Mouse (Mus musculus) CH12.LX (cell line): ENCODE results near the gene Slamf6. TPM values are rescaled to one million over a fixed set of nuclear protein-coding genes. Genes with fewer than 3 reads are reported as not detected.
"Not testable (repeated sequence)": the region's sequence is repeated elsewhere in the genome, so short reads cannot be mapped to it uniquely, and the experiment has no call there.

Experiments
- DNase-seq: peaks from one replicate; pipeline ENCODE4 v3.0.0-alpha.2; 2013; ENCODE audit errors: extremely low read depth
- H3K27ac ChIP-seq: 2 replicates; pipeline ENCODE4 v1.5.1; 2012; ENCODE audit warnings: low read depth, mild to moderate bottlenecking, control low read depth, moderate library complexity; ENCODE audit not compliant: insufficient read depth
- H3K27me3 ChIP-seq: replicated peaks from 2 replicates; pipeline ENCODE3; 2012; ENCODE audit warnings: inconsistent platforms
- H3K36me3 ChIP-seq, 2 experiments: replicated peaks in 1 of 2; 2 replicates each; pipeline versions ENCODE3 to v1.6.1; 2012; ENCODE audit warnings: inconsistent platforms in 1 of 2, low read length in 1 of 2, mild to moderate bottlenecking in 1 of 2, mixed read lengths in 1 of 2, moderate library complexity in 1 of 2; ENCODE audit not compliant: control insufficient read depth in 1 of 2, insufficient read depth in 1 of 2
- H3K4me1 ChIP-seq, 2 experiments: 2 replicates each; pipeline ENCODE4 v1.6.1; 2012; ENCODE audit warnings: inconsistent platforms in 1 of 2, moderate library complexity in 1 of 2; ENCODE audit not compliant: insufficient read depth in 2 of 2, control insufficient read depth in 1 of 2
- H3K4me2 ChIP-seq: 2 replicates; pipeline ENCODE4 v1.6.1; 2012; ENCODE audit warnings: low read depth, mild to moderate bottlenecking, control low read depth; ENCODE audit not compliant: poor library complexity, insufficient read depth, severe bottlenecking
- H3K4me3 ChIP-seq, 3 experiments: fragments of 150-350 bp in 1 of 3; sonication (generic) in 1 of 3; replicated peaks in 1 of 3; 2 replicates each; pipeline versions ENCODE3 to v1.5.1; 2011 to 2012; ENCODE audit warnings: low read depth in 2 of 3, low read length in 2 of 3, mild to moderate bottlenecking in 2 of 3, moderate library complexity in 2 of 3, control low read depth in 1 of 3, improper control_type of control experiment in 1 of 3, inconsistent platforms in 1 of 3, mixed read lengths in 1 of 3; ENCODE audit not compliant: poor library complexity in 1 of 3
- H3K79me2 ChIP-seq: replicated peaks from 2 replicates; pipeline ENCODE4 v1.6.1; 2012; ENCODE audit warnings: mild to moderate bottlenecking, moderate library complexity; ENCODE audit not compliant: control insufficient read depth, poor library complexity, insufficient read depth, severe bottlenecking; ENCODE audit errors: extremely low read depth
- H3K9ac ChIP-seq: 2 replicates; pipeline ENCODE4 v1.6.1; 2012; ENCODE audit warnings: low read depth, mild to moderate bottlenecking, control low read depth, moderate library complexity; ENCODE audit not compliant: insufficient read depth
- H3K9me3 ChIP-seq: replicated peaks from 2 replicates; pipeline ENCODE3; 2012; ENCODE audit warnings: low read length, inconsistent platforms, mixed read lengths
- BHLHE40 ChIP-seq: IDR thresholded peaks from 2 replicates; pipeline ENCODE4 v1.6.1; 2011; ENCODE audit warnings: mild to moderate bottlenecking, low read depth, low read length, improper control_type of control experiment
- CHD1 ChIP-seq: IDR thresholded peaks from 2 replicates; pipeline ENCODE4 v1.6.1; 2012; ENCODE audit warnings: low read depth, low read length, improper control_type of control experiment, inconsistent platforms
- CHD2 ChIP-seq: IDR thresholded peaks from 2 replicates; pipeline ENCODE4 v1.6.1; 2011; ENCODE audit warnings: low read length, improper control_type of control experiment
- E2F4 ChIP-seq: IDR thresholded peaks from 2 replicates; pipeline ENCODE4 v1.6.1; 2011; ENCODE audit warnings: low read depth, low read length, improper control_type of control experiment; ENCODE audit not compliant: insufficient replicate concordance
- ELF1 ChIP-seq: IDR thresholded peaks from 2 replicates; pipeline ENCODE4 v1.6.1; 2014; ENCODE audit warnings: low read depth, mild to moderate bottlenecking, inconsistent platforms, low read length, improper control_type of control experiment
- ETS1 ChIP-seq: conservative IDR thresholded peaks from 2 replicates; pipeline ENCODE4 v1.6.1; 2012; ENCODE audit warnings: low read depth, mild to moderate bottlenecking, inconsistent platforms, low read length, improper control_type of control experiment, moderate library complexity
- HCFC1 ChIP-seq: IDR thresholded peaks from 2 replicates; pipeline ENCODE4 v1.6.1; 2012; ENCODE audit warnings: low read depth, mild to moderate bottlenecking, inconsistent platforms, low read length, improper control_type of control experiment
- JUN ChIP-seq: IDR thresholded peaks from 2 replicates; pipeline ENCODE4 v1.6.1; 2011; ENCODE audit warnings: low read depth, mild to moderate bottlenecking, low read length, improper control_type of control experiment, moderate library complexity; ENCODE audit not compliant: insufficient read depth
- JUND ChIP-seq: conservative IDR thresholded peaks from 2 replicates; pipeline ENCODE4 v1.6.1; 2011; ENCODE audit warnings: low read depth, low read length, improper control_type of control experiment
- KAT2A ChIP-seq: IDR thresholded peaks from 2 replicates; pipeline ENCODE4 v1.6.1; 2012; ENCODE audit warnings: low read length, improper control_type of control experiment, inconsistent platforms; ENCODE audit not compliant: insufficient replicate concordance
- MAX ChIP-seq: IDR thresholded peaks from 2 replicates; pipeline ENCODE4 v1.6.1; 2011; ENCODE audit warnings: low read length, improper control_type of control experiment
- MAZ ChIP-seq: IDR thresholded peaks from 2 replicates; pipeline ENCODE4 v1.6.1; 2012; ENCODE audit warnings: low read depth, mild to moderate bottlenecking, inconsistent platforms, low read length, improper control_type of control experiment, moderate library complexity
- MEF2A ChIP-seq: IDR thresholded peaks from 2 replicates; pipeline ENCODE4 v1.6.1; 2014; ENCODE audit warnings: low read depth, mild to moderate bottlenecking, inconsistent platforms, low read length, improper control_type of control experiment, borderline replicate concordance
- MXI1 ChIP-seq: IDR thresholded peaks from 2 replicates; pipeline ENCODE4 v1.6.1; 2011; ENCODE audit warnings: mild to moderate bottlenecking, low read depth, low read length, improper control_type of control experiment
- NELFE ChIP-seq: IDR thresholded peaks from 2 replicates; pipeline ENCODE4 v1.6.1; 2011; ENCODE audit warnings: low read depth, low read length, improper control_type of control experiment
- NRF1 ChIP-seq: IDR thresholded peaks from 2 replicates; pipeline ENCODE4 v1.6.1; 2014; ENCODE audit warnings: low read depth, mild to moderate bottlenecking, inconsistent platforms, low read length, improper control_type of control experiment, moderate library complexity
- RCOR1 ChIP-seq: conservative IDR thresholded peaks from 2 replicates; pipeline ENCODE4 v1.6.1; 2012; ENCODE audit warnings: low read depth, mild to moderate bottlenecking, inconsistent platforms, low read length, improper control_type of control experiment
- SMC3 ChIP-seq: IDR thresholded peaks from 2 replicates; pipeline ENCODE4 v1.6.1; 2011; ENCODE audit warnings: low read depth, low read length, improper control_type of control experiment
- TCF12 ChIP-seq: IDR thresholded peaks from 2 replicates; pipeline ENCODE4 v1.6.1; 2014; ENCODE audit warnings: low read depth, mild to moderate bottlenecking, inconsistent platforms, low read length, improper control_type of control experiment
- USF1 ChIP-seq: IDR thresholded peaks from 2 replicates; pipeline ENCODE4 v1.6.1; 2014; ENCODE audit warnings: low read depth, mild to moderate bottlenecking, inconsistent platforms, low read length, improper control_type of control experiment
- USF2 ChIP-seq: conservative IDR thresholded peaks from 2 replicates; pipeline ENCODE4 v1.6.1; 2011; ENCODE audit warnings: low read depth, low read length, improper control_type of control experiment
- ZKSCAN1 ChIP-seq: IDR thresholded peaks from 2 replicates; pipeline ENCODE4 v1.6.1; 2012; ENCODE audit warnings: low read depth, inconsistent platforms, low read length, improper control_type of control experiment, borderline replicate concordance
- ZNF384 ChIP-seq: IDR thresholded peaks from 2 replicates; pipeline ENCODE4 v1.6.1; 2012; ENCODE audit warnings: low read depth, low read length, improper control_type of control experiment, inconsistent platforms
- dilution Hi-C: fragments of 300-500 bp; cut with MboI; formaldehyde crosslinking; loops from 2 replicates; pipeline ENCODE4 v1.14.3; 2020; ENCODE audit warnings: low sequenced_read_pairs; ENCODE audit not compliant: extremely low pct_unique_long_range_greater_than_20kb, extremely low pct_ligation_motif_present
- in situ Hi-C: fragments of 300-500 bp; cut with MboI; formaldehyde crosslinking; loops from 3 replicates; pipeline ENCODE4 v1.14.3; 2019; ENCODE audit warnings: low sequenced_read_pairs, low pct_ligation_motif_present, low pct_unique_long_range_greater_than_20kb, mixed read lengths
- polyA plus RNA-seq: library from polyadenylated mRNA; unstranded; fragments of >175 nt; gene quantifications from 2 replicates; pipeline ENCODE4 v1.2.1, GENCODE M21; 2012; ENCODE audit warnings: low read depth; ENCODE audit not compliant: insufficient read length
- total RNA-seq, 2 experiments: library from RNA; depleted of rRNA; stranded (reverse); fragments of 300-350 nt in 1 of 2; fragments of >200 nt in 1 of 2; gene quantifications; 2 replicates each; pipeline ENCODE4 v1.2.3; 2012 to 2014

Gene Slamf6
- total and polyA plus RNA-seq, 3 experiments = 50.9 to 180 (median 127) TPM

GRCm38 (mm10) chr1:171895364-171895763, 22.0 kb upstream of the Slamf6 start, which contains the start of gene Gm10521:
Gene Gm10521, plus strand, starts transcription at chr1:171895664.
- H3K4me1 ChIP-seq, H3K27me3 ChIP-seq, dilution Hi-C loops, H3K9ac ChIP-seq, H3K4me2 ChIP-seq, H3K9me3 ChIP-seq, in situ Hi-C loops, H3K4me3 ChIP-seq, H3K36me3 ChIP-seq, H3K79me2 ChIP-seq, DNase-seq, H3K27ac ChIP-seq: not testable (repeated sequence)

GRCm38 (mm10) chr1:171904011-171904410, 13.3 kb upstream of the Slamf6 start:
- Histone ChIP-seq H3K79me2 (no peaks in the 10 kb centered on the region), H3K4me3 (no peak overlapping the region), H3K9me3 (peaks cover 3% of the 10 kb centered on the region), H3K36me3 (peaks cover 0 to 2% of the 10 kb centered on the region in 2 experiments), H3K4me2 (no peak overlapping the region), H3K4me1 (peaks cover 2 to 6% of the 10 kb centered on the region in 2 experiments; a peak in 3 of 4 replicates), H3K27ac (no peak overlapping the region), H3K9ac (no peak overlapping the region), H3K27me3 (no peaks in the 10 kb centered on the region)
- DNase-seq = no peak
- dilution Hi-C loops = no loop called here
- no peak for TF ChIP-seq BHLHE40
- no peak for TF ChIP-seq MXI1
- TF ChIP-seq ZKSCAN1 = no peak
- TF ChIP-seq ELF1 = no peak
- TF ChIP-seq CHD2 = no peak
- in situ Hi-C loops = no loop called here

GRCm38 (mm10) chr1:171915638-171916458, 1.5 kb upstream of the Slamf6 start:
- peaks cover 21% of the 10 kb centered on the region for H3K79me2 ChIP-seq
- H3K27ac ChIP-seq = peak overlapping the region; percentile 97
- peaks cover 3 to 24% of the 10 kb centered on the region in 2 experiments; a peak in 3 of 4 replicates for H3K4me1 ChIP-seq
- peaks cover 18% of the 10 kb centered on the region for H3K9me3 ChIP-seq
- H3K27me3 ChIP-seq = no peaks in the 10 kb centered on the region
- DNase-seq = peak; percentile 89
- dilution Hi-C loops = no loop called here
- peak overlapping the region; percentile 98 for H3K4me2 ChIP-seq
- in situ Hi-C loops = loop anchor here (5.0 kb wide), 1 partner anchor 74 kb away; no protein-coding TSS in a partner anchor
- peak overlapping the region; percentile 21 to 60 (median 39) for H3K4me3 ChIP-seq
- H3K9ac ChIP-seq = peak overlapping the region; percentile 93
- peaks cover 3 to 22% of the 10 kb centered on the region in 2 experiments for H3K36me3 ChIP-seq
- TF ChIP-seq USF2 (peak; percentile 59), HCFC1 (no peak; the same call in 1 of the 2 replicates), ZNF384 (peak; percentile 46; the same call in 1 of the 2 replicates), RCOR1 (no peak; the same call in 1 of the 2 replicates), ETS1 (peak; percentile 55), JUND (no peak; the same call in 1 of the 2 replicates), SMC3 (no peak; the same call in 1 of the 2 replicates), JUN (peak; percentile 48), E2F4 (peak; percentile 45; the same call in 1 of the 2 replicates), MAX (no peak), CHD1 (0 out of 2 replicates have a peak, but pooled peaks have one; percentile 4), MEF2A (0 out of 2 replicates have a peak, but pooled peaks have one; percentile 44), KAT2A (no peak), TCF12 (peak; percentile 61), NELFE (peak; percentile 47), NRF1 (no peak), MAZ (no peak), USF1 (peak; percentile 71)
